Mouse (Mus musculus): ENCODE measurements around the gene Prrx1. TPM values are rescaled to one million over a fixed set of nuclear protein-coding genes. Genes with fewer than 3 reads are reported as not detected.

The Prrx1 gene
- total and polyA plus RNA-seq, 3 experiments = not detected

- TF ChIP-seq MYB (IDR thresholded peaks at IDR 0.05; ENCODE audit: low read depth, low read length) (no peak), SMC3 (IDR thresholded peaks at IDR 0.05; ENCODE audit: low read depth, low read length) (no peak), TBP (IDR thresholded peaks at IDR 0.05; ENCODE audit: low read depth, low read length) (no peak), E2F4 (IDR thresholded peaks at IDR 0.05; ENCODE audit: borderline replicate concordance, low read depth, low read length) (no peak), ZKSCAN1 (IDR thresholded peaks at IDR 0.05; ENCODE audit: low read depth, low read length) (no peak), NRF1 (IDR thresholded peaks at IDR 0.05; ENCODE audit: insufficient read depth, low read depth, low read length, poor library complexity, severe bottlenecking) (no peak), MAZ (IDR thresholded peaks at IDR 0.05; ENCODE audit: low read depth, low read length) (no peak), JUND (IDR thresholded peaks at IDR 0.05; ENCODE audit: low read depth, low read length) (no peak), BHLHE40 (IDR thresholded peaks at IDR 0.05; ENCODE audit: borderline replicate concordance, low read depth, low read length) (no peak), TAL1 (IDR thresholded peaks at IDR 0.05; ENCODE audit: low read length) (no peak), ZNF384 (IDR thresholded peaks at IDR 0.05; ENCODE audit: low read depth, low read length) (no peak), RCOR1 (IDR thresholded peaks at IDR 0.05; ENCODE audit: low read depth, low read length) (no peak), MYC (IDR thresholded peaks at IDR 0.05; ENCODE audit: low read depth, low read length) (no peak), POLR2AphosphoS2 (IDR thresholded peaks at IDR 0.05; ENCODE audit: low read length) (no peak), ETS1 (IDR thresholded peaks at IDR 0.05; ENCODE audit: low read depth, low read length) (no peak), MAX (IDR thresholded peaks at IDR 0.05; ENCODE audit: low read length) (no peak), GABPA (IDR thresholded peaks at IDR 0.05; ENCODE audit: low read depth, low read length) (no peak), GATA1 (IDR thresholded peaks at IDR 0.05; ENCODE audit: low read depth, low read length) (no peak)
- no peaks in the 10 kb centered on the region for H3K79me2 ChIP-seq (ENCODE audit: control insufficient read depth, insufficient read depth, low read length, poor library complexity)
These were observed 114.7 kb downstream of the Prrx1 start for GRCm38 (mm10) chr1:163198767-163199166.

GRCm38 (mm10) chr1:163198059-163198458, 115.5 kb downstream of the Prrx1 start:
- Histone ChIP-seq H3K4me1 (ENCODE audit: control insufficient read depth in 1 of 2, insufficient read depth in 2 of 2, low read length in 2 of 2) (no peaks in the 10 kb centered on the region), H3K27me3 (ENCODE audit: control insufficient read depth in 1 of 2, insufficient read depth in 2 of 2, low read length in 2 of 2) (0 out of 4 replicates have a peak, but pooled peaks cover 0 to 1% of the 10 kb centered on the region in 2 experiments), H3K36me3 (ENCODE audit: control insufficient read depth in 1 of 2, insufficient read depth in 2 of 2, low read length in 2 of 2) (no peaks in the 10 kb centered on the region), H3K9me3 (replicated peaks; ENCODE audit: insufficient read depth, low read length) (no peaks in the 10 kb centered on the region), H3K79me2 (ENCODE audit: control insufficient read depth, insufficient read depth, low read length, poor library complexity) (no peaks in the 10 kb centered on the region), H3K9ac (ENCODE audit: control insufficient read depth, low read depth, low read length, poor library complexity, severe bottlenecking) (no peak overlapping the region), H3K27ac (ENCODE audit: control insufficient read depth, low read depth, low read length) (no peak overlapping the region), H3K4me3 (ENCODE audit: control insufficient read depth in 1 of 2, insufficient read depth in 1 of 2, low read depth in 2 of 2, low read length in 2 of 2) (no peak overlapping the region)
- DNase-seq (ENCODE audit: low read depth, low spot score) = no peak
- TF ChIP-seq TBP (IDR thresholded peaks at IDR 0.05; ENCODE audit: low read depth, low read length) (no peak), MYC (IDR thresholded peaks at IDR 0.05; ENCODE audit: low read depth, low read length) (no peak), CTCF (IDR thresholded peaks at IDR 0.05 in 2 of 3, conservative IDR thresholded peaks at IDR 0.05 in 1 of 3; ENCODE audit: control insufficient read depth in 1 of 3, insufficient read depth in 1 of 3, low read depth in 2 of 3, low read length in 3 of 3, poor library complexity in 1 of 3, severe bottlenecking in 1 of 3) (no peak), ELF1 (IDR thresholded peaks at IDR 0.05; ENCODE audit: low read depth, low read length) (no peak), USF1 (IDR thresholded peaks at IDR 0.05; ENCODE audit: low read depth, low read length) (no peak), CHD2 (IDR thresholded peaks at IDR 0.05; ENCODE audit: low read length) (no peak), MYB (IDR thresholded peaks at IDR 0.05; ENCODE audit: low read depth, low read length) (no peak), RAD21 (IDR thresholded peaks at IDR 0.05; ENCODE audit: low read depth, low read length) (no peak), POLR2A (IDR thresholded peaks at IDR 0.05; ENCODE audit: control insufficient read depth in 1 of 2, insufficient read depth in 1 of 2, low read depth in 1 of 2, low read length in 2 of 2, poor library complexity in 1 of 2) (no peak), TAL1 (IDR thresholded peaks at IDR 0.05; ENCODE audit: low read length) (no peak)

More at GRCm38 (mm10) chr1:163198767-163199166, 114.7 kb downstream of the Prrx1 start:
- Histone ChIP-seq H3K27me3 (ENCODE audit: control insufficient read depth in 1 of 2, insufficient read depth in 2 of 2, low read length in 2 of 2) (0 out of 4 replicates have a peak, but pooled peaks cover 0 to 1% of the 10 kb centered on the region in 2 experiments), H3K9me3 (replicated peaks; ENCODE audit: insufficient read depth, low read length) (no peaks in the 10 kb centered on the region), H3K4me1 (ENCODE audit: control insufficient read depth in 1 of 2, insufficient read depth in 2 of 2, low read length in 2 of 2) (no peaks in the 10 kb centered on the region), H3K36me3 (ENCODE audit: control insufficient read depth in 1 of 2, insufficient read depth in 2 of 2, low read length in 2 of 2) (no peaks in the 10 kb centered on the region), H3K27ac (ENCODE audit: control insufficient read depth, low read depth, low read length) (no peak overlapping the region), H3K9ac (ENCODE audit: control insufficient read depth, low read depth, low read length, poor library complexity, severe bottlenecking) (no peak overlapping the region), H3K4me3 (ENCODE audit: control insufficient read depth in 1 of 2, insufficient read depth in 1 of 2, low read depth in 2 of 2, low read length in 2 of 2) (no peak overlapping the region)
- DNase-seq (ENCODE audit: low read depth, low spot score) = no peak
